Mouse (Mus musculus) monocyte, adult 2 months (primary cell): ENCODE measurements around the gene 2310039H08Rik.

Experiments
- DNase-seq, 2 experiments: peaks; one replicate each; pipeline ENCODE4 v3.0.0; 2022; ENCODE audit warnings: low spot score in 2 of 2, low read depth in 1 of 2

Gene 2310039H08Rik

GRCm38 (mm10) chr17:46772404-46773277 is at the start of gene 2310039H08Rik:
2310039H08Rik (plus strand) TSS chr17:46772635.
- DNase-seq = peak; percentile 54 to 63

DNA sequence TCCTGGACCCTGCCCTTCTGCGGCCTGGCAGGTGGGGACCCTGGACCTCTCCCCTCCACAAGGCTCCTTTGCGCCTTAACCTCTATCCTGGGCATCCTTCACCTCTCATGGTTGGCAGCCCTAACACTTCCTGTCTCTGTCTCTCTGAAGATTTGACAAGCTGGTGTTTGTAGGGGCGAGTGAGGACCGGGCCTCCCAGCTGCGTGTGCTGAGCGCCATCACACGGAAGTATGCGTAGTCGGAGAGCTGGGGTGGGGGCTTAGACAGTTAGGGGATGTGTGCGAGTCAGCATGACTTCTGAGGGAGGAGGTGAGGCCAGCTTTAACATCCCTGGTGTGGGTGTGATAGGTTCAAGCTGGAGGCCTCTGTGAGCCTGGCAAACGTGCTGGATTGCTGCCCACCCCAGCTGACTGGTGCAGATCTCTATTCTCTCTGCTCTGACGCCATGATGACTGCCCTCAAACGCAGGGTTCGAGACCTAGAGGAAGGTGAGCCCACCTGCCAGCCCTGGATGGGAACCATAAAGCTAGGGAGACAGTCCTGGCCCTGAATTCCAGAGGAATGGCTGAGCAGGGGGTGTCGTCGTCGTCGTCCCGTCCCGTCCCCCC is 47.9 kb upstream of the 2310039H08Rik start:
- no peak for DNase-seq

- no peak for DNase-seq
These were observed 47.2 kb upstream of the 2310039H08Rik start for GRCm38 (mm10) chr17:46725273-46725672.

GRCm38 (mm10) chr17:46725731-46726645 is 46.4 kb upstream of the 2310039H08Rik start:
- DNase-seq = no peak

DNA sequence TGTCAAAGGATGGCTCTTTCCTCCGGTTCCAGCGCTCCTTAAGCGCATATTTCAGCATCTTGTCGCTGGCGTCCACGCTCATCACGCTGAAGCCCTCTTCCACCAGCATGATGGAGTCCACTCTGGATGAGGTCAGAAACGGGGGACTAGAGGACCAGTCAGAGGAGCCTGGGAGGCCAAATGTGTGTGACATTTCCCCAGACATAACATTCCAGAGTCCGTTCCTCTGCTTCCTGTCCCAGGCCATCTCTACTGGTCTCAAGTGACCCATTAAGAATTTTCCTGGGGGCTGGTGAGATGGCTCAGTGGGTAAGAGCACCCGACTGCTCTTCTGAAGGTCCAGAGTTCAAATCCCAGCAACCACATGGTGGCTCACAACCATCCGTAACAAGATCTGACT is 45.2 kb upstream of the 2310039H08Rik start:
- DNase-seq = no peak

GRCm38 (mm10) chr17:46728021-46728420 is 44.4 kb upstream of the 2310039H08Rik start:
- no peak for DNase-seq

DNA sequence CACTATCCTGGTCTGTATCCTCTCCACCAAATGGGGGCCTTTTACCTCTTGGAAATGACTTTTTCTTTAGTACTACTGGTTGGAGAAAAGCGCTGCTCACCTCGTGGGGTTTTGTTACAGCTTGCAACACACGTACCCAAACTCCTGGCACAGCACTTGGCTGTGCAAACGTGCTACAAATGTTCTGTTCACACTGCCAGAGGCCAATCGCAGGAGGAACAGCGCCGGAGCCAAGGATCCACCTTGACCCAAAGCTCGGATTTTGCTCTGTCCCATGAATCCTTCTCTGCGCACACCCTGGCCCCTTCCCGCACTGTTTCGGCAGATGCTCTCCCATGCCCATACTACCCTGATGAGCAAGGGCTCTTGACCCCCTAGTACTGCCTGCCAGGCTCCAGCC is 43.9 kb upstream of the 2310039H08Rik start:
- no peak for DNase-seq

DNA sequence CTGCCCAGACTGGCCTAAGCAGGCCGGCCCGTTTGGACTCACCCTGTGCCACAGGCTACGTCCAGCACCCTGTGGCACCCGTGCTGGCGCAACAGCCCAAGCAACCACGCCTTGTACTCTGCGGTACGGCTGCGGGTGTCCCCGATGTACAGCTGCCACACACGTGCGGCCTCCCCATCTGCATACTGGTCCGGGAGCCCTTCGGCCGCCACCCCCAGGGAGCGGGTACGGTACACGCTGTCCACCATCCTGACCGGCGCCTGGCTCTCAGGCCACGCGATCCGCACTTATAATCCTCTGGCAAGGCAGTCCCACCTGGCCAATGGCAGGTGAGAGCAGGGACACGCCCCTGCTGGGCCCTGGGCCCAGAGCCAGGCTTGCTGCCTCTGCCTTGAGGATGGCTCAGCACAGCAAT is 43.5 kb upstream of the 2310039H08Rik start, which contains the start of gene Gnmt:
Gene Gnmt, minus strand, starts transcription at position 265 of the 415 bp plus-strand sequence.
- DNase-seq = no peak

DNA sequence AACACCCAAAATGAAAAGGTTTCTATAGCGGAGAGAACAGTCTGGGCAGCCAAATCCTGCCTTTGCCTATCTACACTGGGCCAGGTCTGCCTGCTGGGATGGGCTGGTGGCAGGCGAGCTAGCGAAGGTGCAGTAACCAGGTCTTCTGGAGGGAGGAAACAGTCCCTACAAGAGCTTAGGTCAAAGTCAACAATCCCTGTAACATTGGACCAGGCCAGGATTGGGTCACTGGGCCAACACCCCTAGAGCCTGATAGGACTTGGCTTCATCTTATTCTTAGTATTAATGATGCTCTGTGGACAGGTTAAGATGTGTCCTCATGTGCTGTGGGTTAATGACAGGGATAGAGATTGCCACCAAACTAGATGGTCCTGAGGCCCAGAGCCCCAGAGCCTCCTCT is 38.4 kb upstream of the 2310039H08Rik start:
- DNase-seq = no peak

- DNase-seq = no peak
These were observed 37.1 kb upstream of the 2310039H08Rik start for GRCm38 (mm10) chr17:46735287-46735686.

DNA sequence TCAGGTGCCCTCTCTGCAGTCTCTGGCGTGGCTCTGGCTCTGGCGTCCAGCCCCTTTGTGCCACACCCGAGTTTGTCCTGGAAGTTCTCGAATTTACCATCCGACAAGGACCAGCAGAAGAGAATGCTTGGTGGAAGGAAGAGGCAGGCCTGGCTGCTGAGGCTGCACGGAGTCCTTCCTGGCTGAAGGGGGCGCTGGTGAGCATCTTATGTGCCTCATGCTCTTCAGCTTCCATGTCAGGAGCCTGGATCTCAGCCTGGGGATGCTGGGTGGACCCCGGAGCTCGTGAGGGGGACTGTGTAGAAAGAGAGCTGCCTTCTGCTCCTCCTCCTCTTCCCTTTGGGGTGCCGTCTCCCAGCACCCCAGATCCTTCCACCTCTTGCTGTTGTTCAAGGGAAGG is 36.3 kb upstream of the 2310039H08Rik start:
- peak in 1 of 2 experiments; percentile 39 for DNase-seq

DNA sequence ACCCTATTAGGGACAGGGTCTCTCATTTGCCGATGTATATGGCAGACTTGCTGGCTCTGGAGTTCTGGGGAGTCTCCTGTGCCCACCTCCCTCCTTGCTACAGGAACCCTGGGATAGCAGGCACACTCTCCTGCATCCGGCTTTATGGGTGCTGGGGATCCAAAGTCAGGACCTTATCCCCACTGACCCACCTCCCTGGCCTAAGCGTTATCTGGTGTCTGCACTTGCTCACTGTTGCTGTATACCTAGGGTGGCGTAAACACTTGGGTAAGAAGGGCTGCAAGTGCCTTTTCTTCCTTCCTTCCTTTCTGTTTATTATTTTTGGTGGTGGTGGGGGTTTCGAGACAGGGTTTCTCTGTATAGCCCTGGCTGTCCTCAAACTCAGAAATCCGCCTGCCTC is 31.1 kb upstream of the 2310039H08Rik start:
- DNase-seq = no peak

DNA sequence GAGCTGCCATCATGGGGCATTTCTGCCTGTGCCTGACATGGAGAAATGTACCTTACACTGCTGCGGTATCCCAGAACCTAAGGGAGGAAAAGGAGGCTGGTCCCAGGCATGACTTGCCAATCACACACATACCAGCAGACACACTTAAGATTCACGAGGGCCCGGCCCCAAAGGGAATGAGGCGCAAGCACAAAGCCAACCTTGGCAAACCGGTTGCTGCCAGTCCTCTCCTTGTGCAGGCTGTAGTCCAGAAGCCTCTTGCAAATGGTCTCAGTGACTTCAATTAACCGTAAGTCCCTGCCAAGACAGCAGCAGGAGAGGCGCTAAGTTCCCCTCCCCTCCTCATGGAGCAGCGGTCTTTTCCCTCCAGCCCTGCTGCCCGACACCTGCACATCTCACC is 29.4 kb upstream of the 2310039H08Rik start:
- no peak for DNase-seq

DNA sequence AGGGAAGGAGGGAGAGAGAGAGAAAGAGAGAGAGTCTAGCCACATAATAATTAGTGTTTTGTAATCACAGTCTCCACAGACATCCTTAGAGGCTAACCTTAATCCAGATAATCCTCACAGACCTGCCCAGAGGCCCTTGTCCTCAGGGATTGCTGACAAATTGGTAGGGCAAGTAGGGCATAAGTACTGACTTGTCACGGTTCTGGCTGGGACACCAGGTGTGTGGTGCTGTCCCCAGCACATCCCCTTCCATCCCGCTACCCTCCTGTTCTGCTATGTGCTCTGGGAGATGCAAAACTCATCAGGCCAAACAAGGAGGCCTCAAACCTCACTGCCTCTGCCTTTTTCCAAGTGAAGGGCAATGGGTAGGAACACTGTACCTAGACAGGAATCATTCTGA is 26.9 kb upstream of the 2310039H08Rik start:
- DNase-seq = no peak

- DNase-seq = peak; percentile 61 to 84
These were observed 25.2 kb upstream of the 2310039H08Rik start for GRCm38 (mm10) chr17:46747234-46747633.

DNA sequence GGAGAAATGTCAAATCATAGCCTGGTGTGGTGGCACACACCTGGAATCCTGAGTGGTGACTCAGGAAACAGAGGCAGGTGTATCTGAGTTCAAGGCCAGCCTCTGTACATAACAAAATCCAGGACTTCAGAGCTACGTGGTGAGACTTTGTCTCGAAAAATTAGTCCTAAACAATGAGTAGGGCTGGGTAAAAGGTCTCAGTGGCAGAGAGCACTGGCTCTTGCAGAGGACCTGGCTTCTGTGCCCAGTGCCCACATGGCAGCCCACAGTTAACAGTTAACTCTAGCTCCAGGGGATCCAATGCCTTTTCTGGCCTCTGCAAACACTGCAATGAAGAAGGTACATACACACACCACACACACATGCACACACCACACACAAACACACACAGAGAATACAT is 24.6 kb upstream of the 2310039H08Rik start:
- no peak for DNase-seq

DNA sequence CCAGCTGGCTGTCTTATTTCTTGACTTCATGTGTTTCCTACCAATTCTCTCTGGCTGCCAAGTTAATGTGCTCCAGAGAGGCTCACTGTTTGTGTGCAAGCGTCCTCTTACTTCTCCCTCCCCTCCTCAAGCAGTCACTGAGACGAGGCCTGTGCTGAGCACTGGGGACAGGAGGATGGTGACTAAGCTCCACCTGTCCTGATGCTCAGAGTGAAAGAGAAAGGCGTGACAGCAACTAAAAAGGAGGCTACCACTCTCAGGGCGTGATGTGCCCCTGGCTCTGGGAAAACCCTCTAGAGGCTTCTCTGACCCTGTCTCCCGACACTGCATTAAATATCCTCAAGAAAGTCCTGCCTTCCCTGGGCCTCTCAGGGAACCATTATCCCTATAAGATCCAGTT is 23.2 kb upstream of the 2310039H08Rik start:
- no peak for DNase-seq

GRCm38 (mm10) chr17:46750580-46750979 is 21.9 kb upstream of the 2310039H08Rik start:
- DNase-seq = no peak

GRCm38 (mm10) chr17:46751056-46751793 is 21.2 kb upstream of the 2310039H08Rik start:
- DNase-seq = peak; percentile 83 to 86

DNA sequence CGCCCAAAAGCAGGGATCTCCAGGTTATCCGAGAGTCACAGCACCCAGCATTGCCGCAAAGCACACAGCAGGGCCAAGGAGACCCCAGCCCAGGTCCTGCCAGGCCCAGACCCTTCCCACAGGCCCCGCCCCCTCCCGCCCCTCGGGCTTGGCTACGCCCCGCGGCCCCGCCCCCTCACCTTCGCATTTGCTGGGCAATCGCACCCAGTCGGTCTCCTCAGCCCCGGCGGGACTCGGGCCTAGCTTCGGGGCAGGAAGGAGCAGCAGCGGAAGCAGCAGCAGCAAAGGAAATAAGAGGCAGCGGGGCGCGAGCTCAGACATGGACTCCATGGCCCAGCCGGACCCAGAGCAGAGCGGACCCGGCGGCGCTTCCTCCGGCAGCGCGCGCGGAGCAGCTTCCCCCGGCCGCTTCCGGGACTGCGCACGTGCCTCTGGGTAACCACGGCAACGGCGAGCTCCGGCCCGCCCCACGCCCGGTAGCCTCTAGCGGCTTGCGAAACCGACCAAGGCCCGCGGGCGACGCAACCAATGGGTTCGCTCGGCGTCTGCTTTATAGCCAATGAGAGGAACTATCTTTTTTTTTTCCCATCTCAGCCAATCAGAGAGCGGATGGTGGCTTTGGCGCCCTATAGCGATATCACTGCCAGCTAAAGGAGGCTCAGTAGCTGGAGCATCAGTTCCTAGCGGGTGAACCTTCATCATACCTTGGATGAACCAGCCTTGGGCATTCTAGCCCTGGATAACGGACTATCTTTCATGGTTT is 20.5 kb upstream of the 2310039H08Rik start, which contains the start of gene Cnpy3:
Gene Cnpy3, minus strand, starts transcription at position 421 of the 763 bp plus-strand sequence.
- peak; percentile 95 to 97 for DNase-seq
